Mouse (Mus musculus): ENCODE results near the gene Gm6169. TPM values are rescaled to one million over a fixed set of nuclear protein-coding genes. Genes with fewer than 3 reads are reported as not detected.

Gm6169 gene
- polyA plus RNA-seq (2015; fragmentation: Illumina TruSeq; extraction: RNeasy Lipid Tissue Mini Kit (QIAGEN cat#74804); ENCODE audit: insufficient read depth, low read depth, low replicate concordance) = not detected

GRCm38 (mm10) chr13:97099187-97099852, at the start of gene Gm6169:
TSS of gene Gm6169 (minus strand) at chr13:97099237.

GRCm38 (mm10) chr13:97137466-97138400, 38.7 kb upstream of the Gm6169 start, which contains the start of the genes Gfm2 and Nsa2:
TSS of gene Gfm2 (plus strand) at chr13:97137937.
TSS of gene Nsa2 (minus strand) at chr13:97137937.

GRCm38 (mm10) chr13:97066649-97067550, 32.1 kb downstream of the Gm6169 start, which contains the start of gene Fam169a:
TSS of gene Fam169a (plus strand) at chr13:97067286.

Other genes starting within 250 kb of the Gm6169 start
- not detected for gene Gcnt4, start 174.5 kb downstream of the Gm6169 start, polyA plus RNA-seq (2015; fragmentation: Illumina TruSeq; extraction: RNeasy Lipid Tissue Mini Kit (QIAGEN cat#74804); ENCODE audit: insufficient read depth, low read depth, low replicate concordance)
- not detected for gene 1700029F12Rik, start 64.9 kb downstream of the Gm6169 start, polyA plus RNA-seq (2015; fragmentation: Illumina TruSeq; extraction: RNeasy Lipid Tissue Mini Kit (QIAGEN cat#74804); ENCODE audit: insufficient read depth, low read depth, low replicate concordance)
- 0.17 TPM for gene Fam169a, start 32.0 kb downstream of the Gm6169 start, polyA plus RNA-seq (2015; fragmentation: Illumina TruSeq; extraction: RNeasy Lipid Tissue Mini Kit (QIAGEN cat#74804); ENCODE audit: insufficient read depth, low read depth, low replicate concordance)
- gene Gfm2, start 38.7 kb upstream of the Gm6169 start, polyA plus RNA-seq (2015; fragmentation: Illumina TruSeq; extraction: RNeasy Lipid Tissue Mini Kit (QIAGEN cat#74804); ENCODE audit: insufficient read depth, low read depth, low replicate concordance) = 8.0 TPM
- 24.7 TPM for gene Nsa2, start 38.7 kb upstream of the Gm6169 start, polyA plus RNA-seq (2015; fragmentation: Illumina TruSeq; extraction: RNeasy Lipid Tissue Mini Kit (QIAGEN cat#74804); ENCODE audit: insufficient read depth, low read depth, low replicate concordance)
- gene Hexb, start 99.1 kb upstream of the Gm6169 start, polyA plus RNA-seq (2015; fragmentation: Illumina TruSeq; extraction: RNeasy Lipid Tissue Mini Kit (QIAGEN cat#74804); ENCODE audit: insufficient read depth, low read depth, low replicate concordance) = 14.3 TPM
- gene Enc1, start 141.9 kb upstream of the Gm6169 start, polyA plus RNA-seq (2015; fragmentation: Illumina TruSeq; extraction: RNeasy Lipid Tissue Mini Kit (QIAGEN cat#74804); ENCODE audit: insufficient read depth, low read depth, low replicate concordance) = 4.5 TPM

All from pancreas, adult 10 weeks (tissue).